Mouse (Mus musculus): ENCODE data around the gene Mnt. TPM values are rescaled to one million over a fixed set of nuclear protein-coding genes. Genes with fewer than 3 reads are reported as not detected.
"Not testable (repeated sequence)": the region's sequence is repeated elsewhere in the genome, so short reads cannot be mapped to it uniquely, and the experiment has no call there.

Gene Mnt
- total and polyA plus RNA-seq, 2 experiments from 2014 or later = 8.1 to 15.9 TPM

- Histone ChIP-seq H3K4me2 (ENCODE audit: low read depth) (no peak overlapping the region), H3K27me3 (ENCODE audit: insufficient read depth, low read length) (no peaks in the 10 kb centered on the region), H3K36me3 (ENCODE audit: insufficient read depth) (peaks cover 30% of the 10 kb centered on the region), H3K9ac (no peak overlapping the region), H3K9me3 (ENCODE audit: low read length) (no peaks in the 10 kb centered on the region), H3K4me1 (ENCODE audit: insufficient read depth) (no peaks in the 10 kb centered on the region), H3K27ac (ENCODE audit: low read depth, low read length) (no peak overlapping the region), H3K4me3 (ENCODE audit: low read depth, low read length) (no peak overlapping the region)
- DNase-seq (no peak), ATAC-seq (no peak)
- no peak for TF ChIP-seq CTCF (IDR thresholded peaks at IDR 0.05; ENCODE audit: low read depth)
Observed at GRCm38 (mm10) chr11:74810134-74810533, 20.6 kb upstream of the Mnt start.

DNA sequence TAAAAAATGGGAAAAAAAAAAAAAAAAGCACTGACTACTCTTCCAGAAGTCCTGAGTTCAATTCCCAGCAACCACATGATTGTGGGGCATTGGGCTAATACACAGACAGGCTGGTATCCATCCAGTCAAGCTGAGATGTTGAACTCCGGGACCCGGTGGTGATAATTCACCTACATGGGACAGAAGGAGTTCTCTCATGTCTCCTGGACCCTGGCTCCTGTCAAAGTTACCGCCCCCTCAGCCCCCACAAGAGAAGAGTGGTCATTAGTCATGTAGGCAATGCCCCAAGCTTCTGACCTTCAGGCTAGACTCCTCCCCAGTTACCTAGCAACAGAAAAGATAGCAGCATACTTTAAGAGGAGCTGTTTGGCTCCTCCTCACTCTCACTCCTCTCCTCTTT is 19.7 kb upstream of the Mnt start:
- H3K9ac ChIP-seq; H3K27ac ChIP-seq (ENCODE audit: low read depth, low read length); DNase-seq; H3K4me3 ChIP-seq (ENCODE audit: low read depth, low read length); H3K4me2 ChIP-seq (ENCODE audit: low read depth); ATAC-seq; H3K9me3 ChIP-seq (ENCODE audit: low read length); H3K27me3 ChIP-seq (ENCODE audit: insufficient read depth, low read length); H3K4me1 ChIP-seq (ENCODE audit: insufficient read depth): not testable (repeated sequence)
- peaks cover 23% of the 10 kb centered on the region for H3K36me3 ChIP-seq (ENCODE audit: insufficient read depth)
- WGBS = 88% methylated on average over 3 of the region's 3 CpGs

DNA sequence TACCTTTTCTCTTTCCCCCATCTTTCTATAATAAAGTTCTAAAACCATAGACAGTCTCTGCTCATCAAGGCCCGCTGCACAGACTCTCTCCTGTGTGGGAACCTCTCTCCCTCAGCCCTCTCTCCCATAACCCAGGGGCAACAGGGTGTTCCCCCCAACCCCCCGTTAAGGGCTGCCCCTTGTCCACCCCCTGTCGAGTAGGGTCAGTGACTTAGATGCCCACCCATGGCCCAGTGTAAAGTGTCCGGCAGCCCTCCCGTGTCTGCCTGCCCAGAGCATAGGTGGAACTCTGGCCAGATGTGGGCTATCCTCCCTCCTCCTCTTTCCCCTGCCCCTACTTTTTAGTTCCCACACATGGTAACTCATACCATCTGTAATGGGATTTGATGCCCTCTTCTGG is 19.2 kb upstream of the Mnt start:
- H3K4me1 ChIP-seq (ENCODE audit: insufficient read depth) = no peaks in the 10 kb centered on the region
- H3K4me2 ChIP-seq (ENCODE audit: low read depth) = no peak overlapping the region
- ATAC-seq (no peak), DNase-seq (no peak)
- no peak for TF ChIP-seq CTCF (IDR thresholded peaks at IDR 0.05; ENCODE audit: low read depth)
- no peak overlapping the region for H3K9ac ChIP-seq
- no peaks in the 10 kb centered on the region for H3K9me3 ChIP-seq (ENCODE audit: low read length)
- peaks cover 19% of the 10 kb centered on the region for H3K36me3 ChIP-seq (ENCODE audit: insufficient read depth)
- 93% methylated on average over 5 of the region's 5 CpGs for WGBS
- no peaks in the 10 kb centered on the region for H3K27me3 ChIP-seq (ENCODE audit: insufficient read depth, low read length)
- no peak overlapping the region for H3K27ac ChIP-seq (ENCODE audit: low read depth, low read length)
- H3K4me3 ChIP-seq (ENCODE audit: low read depth, low read length) = no peak overlapping the region

DNA sequence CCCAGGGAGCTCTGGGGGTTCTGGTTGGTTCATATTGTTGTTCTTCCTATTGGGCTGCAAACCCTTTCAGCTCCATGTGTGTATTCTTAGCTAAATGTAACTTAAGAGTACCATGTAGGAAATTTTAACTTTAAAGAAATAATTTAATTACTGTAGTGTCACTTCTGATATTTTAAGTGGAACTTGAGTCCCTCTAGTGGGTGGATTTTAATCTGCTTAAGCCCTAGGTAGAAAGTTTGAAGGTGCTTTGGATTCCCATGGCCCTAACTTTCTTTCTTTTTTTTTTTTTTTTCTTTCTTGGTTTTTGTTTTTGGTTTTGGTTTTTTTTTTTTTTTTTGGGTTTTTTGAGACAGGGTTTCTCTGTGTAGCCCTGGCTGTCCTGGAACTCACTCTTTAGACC is 14.9 kb upstream of the Mnt start:
- H3K4me1 ChIP-seq (ENCODE audit: insufficient read depth) = no peaks in the 10 kb centered on the region
- no peak overlapping the region for H3K4me2 ChIP-seq (ENCODE audit: low read depth)
- no peak overlapping the region for H3K27ac ChIP-seq (ENCODE audit: low read depth, low read length)
- TF ChIP-seq CTCF (IDR thresholded peaks at IDR 0.05; ENCODE audit: low read depth) = peak; percentile 41
- H3K36me3 ChIP-seq (ENCODE audit: insufficient read depth) = peaks cover 31% of the 10 kb centered on the region
- H3K4me3 ChIP-seq (ENCODE audit: low read depth, low read length) = no peak overlapping the region
- peak; percentile 26 for DNase-seq
- H3K9ac ChIP-seq = no peak overlapping the region
- no peaks in the 10 kb centered on the region for H3K9me3 ChIP-seq (ENCODE audit: low read length)
- ATAC-seq = no peak
- no peaks in the 10 kb centered on the region for H3K27me3 ChIP-seq (ENCODE audit: insufficient read depth, low read length)

DNA sequence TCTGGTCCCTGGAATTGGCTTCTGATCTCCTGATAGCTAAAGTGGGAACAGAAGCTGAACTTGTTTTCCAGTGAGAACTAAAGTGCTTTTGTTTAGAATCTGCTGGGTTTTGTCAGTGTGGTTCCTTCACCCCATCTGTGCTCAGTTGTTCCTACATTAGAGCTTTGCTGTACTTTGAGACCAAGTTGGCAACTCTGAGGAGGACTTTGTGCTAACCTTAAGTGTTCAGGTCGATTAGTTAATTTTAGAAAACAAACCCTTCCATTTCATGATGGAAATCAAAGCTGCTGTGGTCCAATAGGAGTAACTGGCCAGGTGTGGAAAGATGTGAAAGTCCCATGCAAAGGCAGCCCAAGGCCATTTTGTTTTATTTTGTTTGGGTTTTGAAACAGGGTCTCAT is 9.8 kb upstream of the Mnt start:
- peaks cover 31% of the 10 kb centered on the region for H3K36me3 ChIP-seq (ENCODE audit: insufficient read depth)

DNA sequence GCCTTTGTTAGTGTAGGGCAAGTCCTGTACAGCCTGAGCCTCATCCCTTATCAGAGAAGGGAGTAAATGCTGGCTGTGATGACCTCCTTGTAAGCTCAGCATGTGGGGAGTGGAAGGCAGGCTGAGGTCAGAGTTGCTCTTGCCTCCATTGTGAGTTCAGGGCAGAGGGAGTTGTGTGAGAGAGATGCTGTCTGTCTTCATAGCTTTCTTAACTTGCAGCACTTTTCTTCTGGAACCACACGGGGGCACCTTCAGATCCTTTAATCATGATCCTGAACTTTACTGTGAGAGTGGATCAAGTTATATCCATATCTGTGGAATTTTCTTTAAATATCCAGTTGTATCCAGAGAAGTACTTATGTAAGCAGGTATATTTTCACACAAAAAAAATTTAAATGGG is 9.3 kb upstream of the Mnt start:
- Histone ChIP-seq H3K4me2 (ENCODE audit: low read depth) (no peak overlapping the region), H3K9me3 (ENCODE audit: low read length) (no peaks in the 10 kb centered on the region), H3K4me1 (ENCODE audit: insufficient read depth) (no peaks in the 10 kb centered on the region), H3K4me3 (ENCODE audit: low read depth, low read length) (no peak overlapping the region), H3K27ac (ENCODE audit: low read depth, low read length) (no peak overlapping the region), H3K36me3 (ENCODE audit: insufficient read depth) (peaks cover 31% of the 10 kb centered on the region), H3K9ac (no peak overlapping the region), H3K27me3 (ENCODE audit: insufficient read depth, low read length) (no peaks in the 10 kb centered on the region)
- peak; percentile 55 for TF ChIP-seq CTCF (IDR thresholded peaks at IDR 0.05; ENCODE audit: low read depth)
- ATAC-seq (no peak), DNase-seq (peak; percentile 49)
- 21% methylated on average over 1 of the region's 1 CpGs for WGBS

More for the DNA sequence above, 9.8 kb upstream of the Mnt start:
- H3K4me1 ChIP-seq (ENCODE audit: insufficient read depth) = no peaks in the 10 kb centered on the region
- DNase-seq = no peak
- no peak for TF ChIP-seq CTCF (IDR thresholded peaks at IDR 0.05; ENCODE audit: low read depth)
- H3K4me2 ChIP-seq (ENCODE audit: low read depth) = no peak overlapping the region
- no peaks in the 10 kb centered on the region for H3K27me3 ChIP-seq (ENCODE audit: insufficient read depth, low read length)
- no peak overlapping the region for H3K9ac ChIP-seq
- no peak overlapping the region for H3K4me3 ChIP-seq (ENCODE audit: low read depth, low read length)
- H3K9me3 ChIP-seq (ENCODE audit: low read length) = no peaks in the 10 kb centered on the region
- H3K27ac ChIP-seq (ENCODE audit: low read depth, low read length) = no peak overlapping the region
- no peak for ATAC-seq
- 73% methylated on average over 1 of the region's 1 CpGs for WGBS

- TF ChIP-seq CTCF (IDR thresholded peaks at IDR 0.05; ENCODE audit: low read depth) = no peak
- WGBS = 85% methylated on average over 7 of the region's 7 CpGs
- Histone ChIP-seq H3K4me2 (ENCODE audit: low read depth) (no peak overlapping the region), H3K27me3 (ENCODE audit: insufficient read depth, low read length) (no peaks in the 10 kb centered on the region), H3K27ac (ENCODE audit: low read depth, low read length) (no peak overlapping the region), H3K9ac (no peak overlapping the region), H3K9me3 (ENCODE audit: low read length) (no peaks in the 10 kb centered on the region), H3K4me3 (ENCODE audit: low read depth, low read length) (no peak overlapping the region), H3K4me1 (ENCODE audit: insufficient read depth) (no peaks in the 10 kb centered on the region), H3K36me3 (ENCODE audit: insufficient read depth) (peaks cover 16% of the 10 kb centered on the region)
- no peak for DNase-seq
- ATAC-seq = no peak
Observed at GRCm38 (mm10) chr11:74822746-74823440, 7.8 kb upstream of the Mnt start.
